Mouse (Mus musculus) activated CD4-positive, CD25-positive, alpha-beta regulatory T cell, adult 4 months (primary cell): ENCODE data around the gene Sbno2. TPM values are rescaled to one million over a fixed set of nuclear protein-coding genes. Genes with fewer than 3 reads are reported as not detected.

Source experiments
- ATAC-seq: one replicate; pipeline ENCODE4 v1.8.0; 2017
- polyA plus RNA-seq, 2 experiments: library from polyadenylated mRNA; unstranded; fragments of 100-300 nt; shearing (Covaris generic); gene quantifications; one replicate each; pipeline ENCODE4 v1.2.1; 2017

Gene Sbno2
- polyA plus RNA-seq, 2 experiments from 2014 or later: 26.8 to 32.5 TPM

DNA sequence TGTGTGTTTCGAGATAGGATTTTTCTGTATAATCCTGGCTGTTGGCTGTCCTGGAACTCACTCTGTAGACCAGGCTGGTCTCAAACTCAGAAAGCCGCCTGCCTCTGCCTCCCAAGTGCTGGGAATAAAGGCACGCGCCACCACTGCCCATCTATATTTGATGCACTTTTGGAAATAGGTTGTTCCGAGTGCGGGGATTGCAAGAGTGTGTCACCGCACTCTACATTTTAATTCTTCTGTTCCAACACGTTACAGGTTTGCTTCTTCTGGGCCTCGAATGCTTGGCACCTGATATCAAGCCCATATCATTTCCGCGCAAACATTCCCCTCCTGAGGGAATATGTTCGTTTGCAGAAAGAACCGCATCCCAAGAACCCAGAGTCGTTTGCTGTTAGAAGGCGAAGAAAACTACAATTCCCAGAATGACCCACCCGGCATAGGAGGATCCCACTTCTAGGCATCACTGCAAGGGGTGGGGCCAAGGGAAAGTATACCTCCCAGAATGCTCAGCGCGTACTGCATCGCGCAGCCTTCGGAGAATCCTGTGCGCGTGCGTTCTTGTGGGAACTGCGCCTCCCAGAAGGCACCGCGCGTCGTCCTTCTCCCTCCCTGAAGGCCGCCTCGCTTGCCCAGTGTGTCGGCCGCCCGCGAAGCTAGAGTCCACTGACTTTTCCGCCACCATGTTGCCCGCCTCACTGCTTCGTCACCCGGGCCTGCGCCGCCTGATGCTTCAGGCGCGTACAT lies 36.6 kb upstream of the Sbno2 start:
- peak; percentile 58 for ATAC-seq

DNA sequence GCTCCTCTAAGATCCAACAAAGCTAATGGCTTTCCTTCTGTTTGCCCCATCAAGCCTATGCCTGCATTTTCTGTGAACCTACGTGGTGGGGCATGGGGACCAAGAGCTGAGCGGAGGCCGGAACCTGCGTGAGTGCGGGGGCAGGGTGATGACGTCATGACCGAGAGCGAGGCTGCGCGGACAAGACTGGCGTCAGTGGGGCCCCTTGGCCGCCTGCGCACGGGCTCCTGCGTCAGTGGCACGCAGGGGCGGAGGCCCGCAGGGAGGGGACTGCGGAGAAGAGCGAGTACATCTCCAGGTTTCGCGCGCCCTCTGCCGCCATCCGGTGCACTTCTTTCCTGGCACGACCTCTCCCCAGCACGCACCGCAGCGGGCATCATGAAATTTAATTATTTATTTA lies 35.9 kb upstream of the Sbno2 start:
- ATAC-seq: peak; percentile 79

DNA sequence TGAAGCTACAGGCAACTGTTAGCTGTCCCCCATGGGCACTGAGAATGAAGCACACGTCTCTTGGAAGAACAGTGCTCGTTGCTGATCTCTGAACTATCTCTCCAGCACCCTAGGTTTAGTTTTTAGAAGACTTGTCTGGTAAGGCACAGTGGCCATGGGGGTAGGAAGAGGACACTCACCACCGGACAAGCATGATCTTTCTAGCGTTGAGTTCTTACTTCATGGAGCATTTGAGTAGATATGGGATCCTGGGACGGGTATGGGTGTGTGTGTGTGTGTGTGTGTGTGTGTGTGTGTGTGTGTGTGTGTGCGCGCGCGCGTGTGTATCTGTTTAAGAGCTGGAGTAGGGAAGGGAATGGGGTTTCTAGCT lies 35.3 kb upstream of the Sbno2 start, which contains the start of gene Cbarp:
Gene Cbarp (minus strand): TSS at position 170 of the 370 bp plus-strand sequence.
- no peak for ATAC-seq

DNA sequence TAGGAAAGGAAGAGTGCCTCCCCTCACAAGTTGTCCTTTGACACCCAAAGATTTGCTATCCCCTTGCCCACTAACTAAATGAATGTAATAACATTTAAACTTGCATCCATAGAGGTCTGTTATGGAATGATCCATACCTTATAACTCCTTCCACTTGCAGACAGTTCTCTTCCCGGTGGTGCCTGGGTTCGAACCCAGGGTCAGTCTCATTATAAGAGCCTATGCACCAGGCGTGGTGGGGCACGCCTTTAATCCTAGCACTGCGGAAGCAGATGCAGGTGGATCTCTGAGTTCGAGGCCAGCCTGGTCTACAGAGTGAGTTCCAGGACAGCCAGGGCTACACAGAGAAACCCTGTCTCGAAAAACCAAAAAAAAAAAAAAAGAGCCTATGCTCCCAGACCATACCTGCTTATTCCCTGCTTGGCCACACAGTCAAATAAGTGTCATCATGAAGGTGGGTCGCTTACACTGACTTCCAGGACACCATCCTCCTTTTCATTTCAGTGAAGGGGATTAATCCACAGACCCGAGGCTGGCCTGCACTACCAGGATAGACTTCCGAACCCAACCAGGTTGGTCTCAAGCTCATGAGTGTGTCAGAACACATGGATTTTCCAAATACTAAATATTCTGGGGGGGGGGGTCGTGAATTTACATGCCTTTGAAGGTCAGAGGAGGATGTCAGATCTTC lies 34.7 kb upstream of the Sbno2 start:
- ATAC-seq: no peak

DNA sequence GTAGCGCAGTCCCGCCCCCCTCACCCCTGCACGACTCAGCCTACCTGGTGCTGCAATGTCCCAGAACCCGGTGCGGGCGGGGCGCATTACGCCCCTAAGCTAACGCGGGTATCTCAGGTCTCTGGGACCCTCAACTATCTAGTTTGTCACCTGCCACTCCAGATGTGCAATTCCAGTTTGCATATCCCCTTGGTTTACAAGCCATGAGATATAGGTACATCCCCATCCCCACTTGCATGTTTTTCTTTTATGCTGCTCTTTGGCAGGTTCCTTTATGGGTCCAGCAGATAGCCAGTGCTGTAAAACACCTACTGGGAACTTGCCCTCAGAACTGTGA lies 34.0 kb upstream of the Sbno2 start:
- ATAC-seq: no peak

DNA sequence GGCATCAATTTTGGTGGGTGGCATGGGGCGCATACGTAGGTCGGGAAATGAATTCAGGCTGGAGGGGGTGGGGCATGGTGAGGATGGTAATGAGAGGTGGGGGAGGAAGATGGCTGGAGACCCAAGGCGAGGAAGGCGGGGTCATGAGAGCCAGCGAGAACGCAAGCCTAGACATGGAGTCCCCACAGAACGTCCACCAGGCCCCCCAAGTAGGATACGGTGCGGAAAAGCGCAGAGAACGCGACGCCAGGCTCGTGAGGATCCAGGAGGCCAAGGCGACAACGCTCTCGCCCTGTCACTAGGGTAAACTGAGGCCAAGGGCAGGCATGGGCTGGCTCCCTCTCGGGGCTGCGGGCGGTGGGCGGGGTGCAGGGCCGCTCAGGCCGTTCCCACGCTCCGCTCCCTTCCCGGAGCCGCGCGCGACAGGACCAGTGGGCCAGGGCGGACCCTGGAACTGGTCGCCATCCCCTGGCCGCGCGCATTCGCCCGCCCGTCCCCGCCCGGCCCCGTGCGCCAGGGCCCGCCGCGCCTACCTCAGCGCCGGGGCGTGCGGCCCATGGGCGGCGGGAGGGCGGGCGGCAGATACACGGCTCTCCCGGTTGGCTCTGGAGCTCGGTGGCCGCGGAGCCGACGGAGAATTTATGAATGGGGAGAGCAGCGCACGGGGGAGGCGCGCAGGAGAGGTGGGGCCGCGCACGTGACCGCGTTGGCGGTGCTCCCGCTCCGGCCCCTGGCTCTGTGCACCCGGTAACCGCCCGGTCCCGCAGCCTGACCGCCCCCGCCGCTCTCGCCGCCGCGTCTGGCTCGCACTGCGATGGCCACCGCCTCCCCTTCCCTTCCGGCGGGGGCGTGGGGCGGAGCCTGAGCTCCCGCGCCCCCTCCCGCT lies 33.4 kb upstream of the Sbno2 start, which contains the start of gene Atp5d:
Gene Atp5d (plus strand): TSS at position 80 of the 886 bp plus-strand sequence.
- no peak for ATAC-seq

DNA sequence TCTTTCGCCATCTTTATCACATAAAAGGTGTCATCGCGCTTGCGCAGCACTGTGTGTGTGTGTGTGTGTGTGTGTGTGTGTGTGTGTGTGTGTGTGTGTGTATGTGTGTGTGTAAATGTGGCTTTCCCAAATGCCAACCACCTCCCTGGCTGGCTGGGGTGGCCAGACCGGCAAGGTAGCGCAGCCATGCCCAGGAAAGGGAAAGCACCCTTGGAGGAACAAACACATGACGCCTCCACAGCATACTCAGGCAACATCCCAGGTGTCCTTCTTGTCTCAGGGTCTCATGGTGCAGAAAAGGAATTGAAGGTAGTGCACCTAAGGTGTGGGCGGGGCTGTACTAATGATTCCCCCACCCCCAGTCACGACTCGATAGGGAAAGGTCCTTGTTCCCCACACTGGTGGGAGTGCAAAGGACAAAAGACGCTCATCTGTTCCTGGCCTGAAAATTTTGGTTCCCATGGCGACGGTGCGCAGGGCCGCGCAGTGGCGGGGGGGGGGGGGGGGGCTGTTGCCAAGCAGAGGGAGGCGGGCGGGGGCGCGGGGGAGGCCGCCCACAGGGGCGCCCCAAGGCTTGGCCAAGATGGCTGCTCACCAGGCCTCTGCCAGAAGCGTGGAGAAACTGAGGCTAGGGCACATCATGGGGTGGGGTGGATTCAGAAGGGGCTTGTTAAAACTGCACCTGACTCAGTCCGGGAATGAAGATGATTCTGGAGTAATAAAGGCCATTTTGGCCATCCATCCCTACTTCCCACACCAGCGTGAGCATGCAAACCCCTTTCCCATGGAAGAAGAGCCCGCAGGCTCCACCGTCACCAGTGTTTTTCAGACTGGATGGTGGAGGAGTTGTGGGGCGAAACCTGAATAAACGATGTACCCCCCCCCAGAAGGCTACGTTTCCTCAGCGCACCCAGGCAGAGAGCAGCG lies 32.5 kb upstream of the Sbno2 start:
- ATAC-seq: no peak

DNA sequence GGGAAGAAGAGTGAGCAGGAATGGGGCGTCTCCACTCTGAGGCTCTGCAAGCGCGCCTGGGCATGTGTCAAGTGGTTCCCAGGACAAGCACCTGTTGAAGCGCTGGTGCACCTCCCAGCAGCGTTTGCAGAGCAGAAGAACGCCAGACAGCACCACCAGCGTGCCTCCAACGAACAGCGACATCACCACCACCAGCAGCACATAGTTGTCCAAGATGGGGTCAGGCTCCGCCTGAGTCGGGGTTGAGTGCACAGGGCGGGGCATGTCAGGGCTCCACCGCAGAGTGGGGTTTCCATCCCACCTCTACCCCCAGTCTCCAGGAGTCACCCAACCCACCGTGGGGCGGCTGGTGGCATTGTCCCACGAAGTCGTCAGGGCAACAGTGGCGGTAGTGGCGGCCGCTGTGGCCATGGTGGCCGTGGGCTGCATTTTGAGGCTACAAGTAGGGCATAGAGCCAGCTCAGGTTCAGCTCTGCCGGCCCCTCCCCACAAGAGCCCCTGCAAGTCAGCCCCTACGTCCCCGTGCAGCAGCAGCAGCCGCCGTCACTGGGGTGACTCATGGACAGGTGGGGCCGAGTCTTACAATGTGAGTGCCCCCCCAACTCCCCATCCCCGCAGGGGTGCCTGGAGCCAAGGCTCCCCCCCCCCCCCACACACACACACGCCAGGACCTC lies 31.7 kb upstream of the Sbno2 start:
- no peak for ATAC-seq

DNA sequence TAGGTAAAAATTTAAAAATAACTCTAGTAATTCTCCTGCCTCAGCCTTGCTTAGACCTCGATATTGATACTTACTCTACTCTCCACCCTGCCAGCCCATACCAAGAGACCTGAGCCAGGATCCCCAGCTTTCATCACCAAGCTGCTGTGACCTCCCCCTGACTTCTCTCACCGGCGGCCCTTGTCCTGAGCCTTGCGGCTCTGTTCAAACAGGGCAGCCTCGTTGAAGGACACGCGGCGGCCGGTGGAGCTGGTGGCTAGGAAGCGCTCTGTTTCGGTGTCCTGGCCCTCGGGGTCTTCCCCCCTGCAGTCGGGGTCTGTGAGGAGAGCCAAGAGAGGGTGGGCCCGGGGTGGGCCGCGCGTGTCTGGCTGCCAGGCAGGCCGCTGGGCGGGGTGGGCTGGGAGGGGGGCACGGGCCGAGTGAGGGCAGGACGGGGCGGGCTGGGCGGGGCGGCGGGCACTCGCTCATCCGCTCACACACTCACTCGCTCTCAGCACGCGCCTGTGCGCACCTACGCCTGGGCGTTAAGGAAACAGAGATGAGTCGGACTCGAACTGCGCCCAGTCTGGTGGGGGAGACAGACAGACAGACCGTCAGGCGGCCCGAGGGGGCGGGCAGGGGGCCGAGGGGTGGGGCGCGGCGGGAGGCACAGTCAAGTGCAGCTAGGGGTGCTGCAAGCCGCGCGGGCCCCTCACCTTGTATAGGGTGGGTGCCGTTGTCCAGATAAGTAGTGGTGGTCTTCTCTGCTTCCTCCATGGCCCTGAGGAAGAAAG lies 31.0 kb upstream of the Sbno2 start:
- no peak for ATAC-seq

DNA sequence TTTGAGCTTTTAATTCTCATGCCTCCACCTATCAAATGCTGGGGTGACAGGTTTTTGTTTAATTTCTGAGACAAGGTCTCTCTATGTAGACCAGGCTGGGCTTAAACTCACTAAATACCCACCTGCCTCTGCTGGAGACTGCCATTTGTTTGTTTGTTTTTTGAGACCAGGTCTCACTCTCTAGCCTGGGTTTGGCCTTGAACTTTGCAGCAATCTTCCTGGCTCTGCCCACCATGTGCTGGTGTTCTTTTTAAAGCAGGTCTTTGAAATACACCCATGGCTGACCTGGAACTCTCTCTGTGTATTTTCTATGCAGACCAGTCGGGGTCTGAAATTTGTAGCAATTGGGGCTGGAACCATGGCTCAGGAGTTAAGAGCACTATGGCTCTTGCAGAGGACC lies 30.3 kb upstream of the Sbno2 start:
- ATAC-seq: no peak

DNA sequence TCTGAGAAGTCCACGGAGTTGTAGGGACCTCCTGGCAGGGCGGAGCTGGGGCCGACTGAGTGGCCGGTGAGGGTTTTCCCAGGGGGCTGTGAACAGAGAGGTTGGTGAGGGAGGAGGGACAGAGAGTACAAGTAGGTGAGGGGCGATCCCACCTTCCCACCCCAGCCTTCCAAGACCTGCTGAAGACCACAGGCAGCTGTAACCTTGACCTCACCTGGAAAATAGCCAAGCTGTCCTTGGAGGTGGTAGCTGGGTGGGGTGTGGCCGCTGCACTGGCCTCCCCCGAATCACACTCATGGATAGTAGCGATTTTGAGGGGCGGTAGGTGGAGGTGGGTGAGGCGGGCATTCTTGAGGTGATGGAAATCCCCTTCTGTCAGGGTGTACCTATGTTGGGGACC lies 29.8 kb upstream of the Sbno2 start:
- no peak for ATAC-seq

DNA sequence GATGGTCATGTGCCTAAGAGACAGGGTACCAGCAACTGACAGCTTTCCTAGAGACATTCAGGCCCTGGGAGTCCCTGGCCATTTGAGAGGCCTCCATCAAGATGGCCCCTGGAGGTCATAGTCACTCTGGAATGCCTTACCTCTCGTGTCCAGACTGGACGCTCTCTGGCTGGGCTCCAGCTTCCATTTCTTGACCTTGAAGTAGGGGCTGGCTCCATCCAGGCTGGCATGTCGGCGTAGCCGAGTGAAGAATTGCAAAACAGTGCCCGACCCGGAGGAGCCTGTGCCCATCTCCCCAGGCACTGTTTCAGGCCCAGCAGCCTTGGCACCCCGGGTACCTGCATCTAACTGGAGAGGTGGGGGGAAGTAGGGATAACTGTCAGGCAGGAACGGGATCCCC lies 29.1 kb upstream of the Sbno2 start:
- no peak for ATAC-seq

DNA sequence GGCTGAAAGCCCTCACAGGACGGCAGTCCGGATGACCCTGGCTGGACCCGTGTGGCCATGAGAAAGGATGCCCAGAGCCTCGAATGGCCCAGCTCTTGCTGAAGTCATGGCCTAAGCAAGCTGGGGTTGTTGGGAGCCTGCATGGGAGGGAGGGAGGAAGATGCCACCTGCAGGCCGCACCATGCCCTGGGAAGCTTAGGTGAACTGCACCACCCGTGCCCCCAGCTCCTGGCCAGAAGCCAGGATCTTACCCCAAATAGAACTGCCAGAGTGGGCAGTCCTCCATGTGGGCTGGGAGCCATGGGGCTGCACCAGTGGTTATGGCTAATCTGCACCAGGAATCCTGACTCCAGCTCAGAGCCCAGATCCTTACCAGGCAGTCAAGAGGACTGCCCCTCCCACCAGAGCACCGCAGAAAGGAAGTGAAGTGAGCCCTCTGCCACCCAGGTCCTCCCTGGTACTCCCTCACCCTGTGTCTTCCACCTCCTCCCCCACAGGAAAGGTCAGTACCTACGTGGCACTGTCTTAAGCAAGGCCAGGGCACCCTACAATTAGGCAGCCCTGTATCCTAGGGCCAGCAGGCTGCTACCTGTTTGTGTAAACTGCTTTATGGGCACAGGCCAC lies 28.0 kb upstream of the Sbno2 start:
- no peak for ATAC-seq

DNA sequence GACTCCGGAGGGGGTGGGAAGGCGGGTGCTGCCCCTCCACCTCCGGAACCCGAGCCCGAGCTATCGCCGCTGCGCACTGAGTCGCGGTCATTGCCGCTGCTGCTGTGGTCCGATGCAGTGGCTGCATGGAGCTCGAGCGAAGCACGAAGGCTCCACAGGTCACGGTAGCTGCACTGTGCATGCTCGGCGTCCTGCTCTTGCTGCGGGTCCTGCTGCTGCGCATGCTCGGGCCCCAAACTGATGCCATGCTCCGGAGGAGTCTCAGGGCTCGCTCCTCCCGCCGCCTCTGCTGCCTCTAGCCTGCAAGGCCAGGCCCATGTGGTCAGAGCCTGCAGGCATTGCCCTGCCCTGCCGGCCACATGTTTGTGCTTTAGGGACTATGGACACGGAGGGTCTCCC lies 26.6 kb upstream of the Sbno2 start:
- no peak for ATAC-seq

DNA sequence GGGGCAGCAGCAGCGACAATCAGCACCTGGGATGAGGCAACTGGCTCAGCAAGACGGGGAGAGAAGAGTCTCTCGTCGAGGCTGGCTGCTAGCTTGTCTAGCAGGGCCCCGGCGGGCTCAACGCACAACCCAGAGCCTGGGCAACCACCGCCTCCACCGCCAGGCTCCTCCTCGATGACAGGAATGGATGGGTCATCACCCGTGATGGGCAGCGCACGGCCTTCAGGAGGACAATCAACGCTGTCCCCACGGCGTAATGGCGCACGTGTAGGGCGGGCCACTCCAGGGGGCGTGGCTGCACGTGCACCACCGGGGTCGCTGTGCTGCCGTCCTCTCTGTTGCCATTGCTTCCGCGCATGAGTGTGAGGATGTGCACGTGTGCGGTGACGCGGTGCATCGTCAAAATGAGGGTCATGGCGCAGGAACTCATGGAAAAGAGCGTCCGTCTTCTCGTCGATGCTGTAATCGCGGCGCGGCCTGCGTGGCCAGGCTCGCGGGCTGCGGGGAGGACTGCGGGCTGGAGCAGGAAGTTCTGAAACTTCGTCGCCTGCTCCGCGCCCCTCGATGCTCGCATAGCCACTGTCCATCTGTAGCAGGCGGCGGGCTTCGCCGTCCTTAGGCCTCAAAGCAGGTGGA lies 26.1 kb upstream of the Sbno2 start:
- ATAC-seq: no peak

DNA sequence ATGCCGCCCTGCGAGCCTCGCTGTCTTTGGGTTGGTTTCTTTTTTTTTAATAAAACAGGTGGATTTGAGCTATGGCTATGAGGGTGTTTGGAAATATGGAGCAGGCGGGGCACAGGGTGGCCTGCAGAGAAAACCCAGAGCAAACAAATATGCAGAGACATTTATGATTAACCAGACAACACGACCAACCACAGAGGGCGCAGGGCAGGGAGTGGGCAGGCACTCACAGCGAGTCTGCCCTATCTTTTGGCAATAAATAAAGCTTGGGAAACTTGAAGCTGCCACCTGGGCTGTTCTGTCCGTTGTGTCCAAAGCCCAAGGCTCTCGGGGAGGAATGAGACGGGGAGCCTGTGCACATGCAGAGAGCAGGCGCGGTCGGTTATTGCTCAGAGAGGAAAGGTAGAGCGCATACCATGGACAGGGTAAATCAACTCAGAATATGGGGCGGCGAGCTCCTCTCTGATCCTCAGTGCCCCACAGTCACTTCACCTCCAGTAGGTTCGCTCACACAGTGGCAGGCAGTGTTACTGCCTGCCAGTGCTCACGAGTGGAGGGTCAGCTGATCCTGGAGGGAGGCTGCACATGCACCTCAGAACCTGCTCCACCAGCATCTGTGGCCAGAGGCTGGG lies 25.1 kb upstream of the Sbno2 start:
- no peak for ATAC-seq

DNA sequence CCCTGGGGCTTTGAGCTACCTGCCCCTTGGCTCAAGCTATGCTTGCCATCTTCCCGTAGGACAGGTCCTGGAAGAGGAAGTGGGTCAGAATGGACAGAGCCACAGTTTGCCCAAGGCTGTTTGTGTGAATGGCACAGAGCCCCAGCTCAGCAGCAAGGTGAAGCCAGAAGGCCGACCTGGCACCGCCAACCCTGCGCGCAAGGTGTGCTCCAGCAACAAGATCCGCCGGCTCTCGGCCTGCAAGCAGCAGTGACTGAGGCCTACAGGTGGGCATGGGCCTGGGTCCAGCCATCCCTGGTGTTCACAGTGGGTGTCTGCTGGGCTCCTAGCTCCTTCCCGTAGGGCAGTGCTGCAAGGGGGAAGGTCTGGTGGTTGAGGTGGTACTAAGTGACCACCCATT lies 24.5 kb upstream of the Sbno2 start:
- no peak for ATAC-seq

DNA sequence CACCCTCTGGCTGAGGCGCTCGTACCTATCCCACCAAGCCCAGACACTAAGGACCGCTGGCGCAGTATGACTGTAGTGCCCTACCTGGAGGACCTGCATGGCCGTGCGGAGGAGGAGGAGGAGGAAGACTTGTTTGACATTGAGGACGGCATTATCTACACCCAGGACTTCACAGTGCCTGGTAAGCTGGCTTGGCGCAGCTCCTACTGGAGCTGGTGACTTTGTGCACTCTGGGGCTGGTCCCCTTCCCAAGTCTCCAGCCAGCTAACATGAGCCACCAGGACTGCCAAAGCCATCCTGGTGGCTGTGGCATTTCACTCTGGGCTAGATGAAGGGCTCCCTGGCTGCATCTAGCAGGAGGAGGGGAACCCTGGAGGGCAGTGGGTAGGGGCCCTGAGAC lies 22.5 kb upstream of the Sbno2 start:
- ATAC-seq: no peak

DNA sequence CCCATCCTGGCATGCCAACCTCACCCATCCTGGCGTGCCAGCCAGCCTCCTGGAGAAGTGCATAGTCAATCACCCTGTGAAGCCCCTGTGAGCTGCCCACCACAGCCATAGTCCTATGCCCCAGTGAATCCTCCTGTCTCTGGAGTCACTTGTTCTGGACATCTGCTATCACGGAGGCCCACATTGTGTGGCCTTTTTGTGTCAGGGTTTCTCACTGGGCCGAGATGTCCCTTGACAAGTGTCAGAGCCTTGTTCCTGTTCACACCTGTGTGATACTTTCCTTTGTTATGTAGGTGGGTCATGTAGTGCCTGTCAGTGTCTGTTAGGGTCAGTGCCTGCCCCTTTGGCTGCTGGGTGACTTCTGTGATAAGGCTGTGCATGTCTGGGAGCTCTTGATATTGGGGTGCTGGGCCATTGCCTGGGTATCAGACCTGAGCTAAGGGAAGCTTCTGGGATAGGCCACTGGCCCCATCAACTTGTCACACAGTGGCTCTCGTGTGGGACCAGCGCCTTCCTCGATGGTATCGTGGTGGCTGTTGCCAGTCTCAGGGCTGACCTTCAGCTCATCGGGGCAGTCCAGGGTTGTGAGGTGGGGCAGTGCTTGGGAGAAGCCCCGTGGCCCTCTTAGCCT lies 18.7 kb upstream of the Sbno2 start:
- no peak for ATAC-seq
